Mouse (Mus musculus) frontal cortex, adult (tissue): Measurements from ENCODE around the gene Rad54l.
A peak's percentile ranks its signal among the peaks of the same experiment; 100 is the strongest.

Experiments
- ATAC-seq: cut with Nextera tagmentation; 2 replicates; pipeline ENCODE4 v1.9.2; 2017; ENCODE audit warnings: mild to moderate bottlenecking, moderate library complexity, mixed read lengths; ENCODE audit not compliant: low TSS enrichment

Rad54l gene

DNA sequence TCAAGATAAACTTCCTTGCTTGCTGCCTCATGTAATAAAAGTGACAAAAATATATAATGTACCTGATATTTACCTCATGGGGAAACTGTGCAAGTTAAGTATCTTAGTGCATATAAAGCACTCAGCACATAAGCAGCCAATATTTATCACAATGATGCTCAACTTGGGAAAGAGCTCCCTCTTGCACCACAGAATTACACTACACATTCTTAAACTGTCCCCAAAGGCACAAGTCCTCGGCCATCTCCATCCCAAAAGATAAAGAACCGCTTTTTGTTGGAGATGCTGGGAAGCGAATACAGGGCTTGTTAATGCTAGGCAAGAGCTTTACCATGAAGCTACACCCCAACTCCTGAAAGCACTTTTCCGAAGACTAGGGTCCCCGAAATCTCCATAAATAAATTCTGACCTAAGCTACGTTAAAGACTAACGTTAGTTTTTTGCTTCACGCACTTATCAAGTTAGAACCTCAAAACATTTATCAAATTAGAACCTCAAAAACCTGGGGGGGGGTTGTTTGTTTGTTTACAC, 49.3 kb downstream of the Rad54l start:
- no peak; the same call in 1 of the 2 replicates for ATAC-seq

DNA sequence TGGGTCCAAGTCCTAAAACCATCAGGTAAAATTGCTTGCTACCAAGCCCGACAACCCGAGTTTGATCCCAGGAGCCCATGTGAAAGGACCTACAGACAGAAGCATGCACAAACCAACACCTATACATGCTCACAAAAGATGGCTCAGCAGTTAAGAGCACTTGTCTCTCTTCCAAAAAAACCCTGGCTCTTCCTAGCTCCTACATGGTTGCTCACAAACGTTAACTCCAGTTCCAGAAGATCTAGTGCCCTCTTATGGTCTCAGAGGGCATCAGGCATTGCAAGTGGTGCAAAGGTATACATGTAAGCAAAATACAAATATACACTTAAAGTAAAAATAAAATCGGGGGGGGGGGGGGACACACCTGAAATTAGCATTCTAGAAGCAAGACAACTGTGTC, 50.3 kb downstream of the Rad54l start:
- ATAC-seq: no peak

DNA sequence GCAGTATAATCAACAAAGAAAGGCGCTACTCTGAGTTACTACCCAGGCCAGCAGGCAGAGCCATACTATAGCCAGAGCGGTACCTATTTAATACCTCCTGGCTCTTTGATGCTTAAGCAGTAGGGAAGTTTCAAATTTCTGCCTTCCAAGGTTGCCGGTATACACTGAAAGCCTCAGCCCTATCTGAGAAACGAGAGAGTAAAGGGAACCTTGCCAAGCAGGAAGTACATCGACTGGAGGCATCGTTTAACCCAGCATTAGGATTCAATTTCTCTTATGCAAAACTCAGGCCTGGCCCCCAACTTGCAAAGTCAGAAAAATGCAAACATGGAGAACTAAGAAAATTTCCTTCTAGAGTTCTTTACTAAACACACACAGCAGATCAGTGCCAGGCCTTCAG, 53.4 kb downstream of the Rad54l start:
- no peak for ATAC-seq

DNA sequence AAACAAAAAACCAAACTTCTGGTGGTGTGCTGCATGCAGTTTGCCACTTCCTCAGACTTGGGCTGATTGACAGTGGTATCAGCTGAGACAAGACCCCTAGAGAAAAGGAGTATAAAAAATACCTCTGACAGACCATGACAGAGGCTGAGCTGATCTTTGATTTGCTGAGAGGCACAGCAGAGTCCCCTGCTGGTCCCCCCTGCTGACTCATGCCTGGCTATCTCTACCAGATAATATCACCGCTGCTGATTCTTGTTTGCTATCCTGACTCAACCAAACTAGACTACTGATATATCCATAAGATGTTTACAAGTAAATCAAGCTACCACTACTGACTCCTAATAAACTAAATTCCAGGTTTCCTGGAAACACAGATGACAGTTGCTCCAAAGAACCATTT, 59.6 kb downstream of the Rad54l start:
- no peak for ATAC-seq

DNA sequence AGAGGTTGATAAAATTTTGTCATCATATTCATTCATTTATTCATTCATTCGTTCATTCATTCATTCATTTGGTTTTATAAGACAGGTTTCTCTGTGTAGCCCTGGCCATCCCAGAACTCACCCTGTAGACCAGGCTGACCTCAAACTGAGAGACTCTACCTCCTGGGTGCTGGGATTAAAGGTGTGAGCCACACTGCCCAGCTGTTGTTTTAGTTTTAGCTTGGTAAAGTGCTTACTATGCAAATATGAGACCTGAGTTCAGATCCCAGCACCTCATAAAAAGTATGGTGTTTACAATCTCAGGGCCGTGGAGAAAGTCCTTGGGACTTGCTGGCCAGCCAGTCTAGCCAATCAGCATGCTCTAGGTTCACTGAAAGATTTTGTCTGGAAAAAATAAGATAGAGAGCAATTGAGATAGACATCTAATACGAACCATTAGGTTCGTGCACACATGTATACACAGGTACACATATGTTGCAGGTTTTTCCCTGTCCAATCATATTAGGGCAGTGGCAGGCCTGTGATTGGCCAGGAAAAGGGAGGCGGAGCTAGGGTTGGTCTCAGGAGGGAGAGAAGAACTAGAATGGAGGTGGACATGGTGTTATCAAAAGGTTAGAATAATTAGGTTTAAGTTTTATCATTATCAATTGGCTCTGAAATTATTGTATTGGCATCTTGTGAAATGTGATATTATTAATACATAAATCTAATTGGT, 64.3 kb downstream of the Rad54l start:
- no peak for ATAC-seq

DNA sequence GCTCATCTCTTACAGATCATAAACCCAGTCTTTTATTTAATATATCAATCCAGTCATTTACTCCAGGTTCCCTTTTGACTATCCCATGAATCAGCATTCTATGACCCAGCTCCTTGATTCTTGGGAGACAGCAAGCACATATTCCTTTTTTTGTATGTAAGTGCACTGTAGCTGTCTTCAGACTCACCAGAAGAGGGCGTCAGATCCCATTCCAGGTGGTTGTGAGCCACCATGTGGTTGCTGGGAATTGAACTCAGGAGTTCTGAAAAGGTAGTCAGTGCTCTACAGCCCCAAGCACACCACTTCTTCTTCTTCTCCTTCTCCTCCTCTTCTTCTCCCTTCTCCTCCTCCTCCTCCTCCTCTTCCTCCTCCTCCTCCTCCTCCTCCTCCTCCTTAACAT, 65.9 kb downstream of the Rad54l start:
- no peak for ATAC-seq

DNA sequence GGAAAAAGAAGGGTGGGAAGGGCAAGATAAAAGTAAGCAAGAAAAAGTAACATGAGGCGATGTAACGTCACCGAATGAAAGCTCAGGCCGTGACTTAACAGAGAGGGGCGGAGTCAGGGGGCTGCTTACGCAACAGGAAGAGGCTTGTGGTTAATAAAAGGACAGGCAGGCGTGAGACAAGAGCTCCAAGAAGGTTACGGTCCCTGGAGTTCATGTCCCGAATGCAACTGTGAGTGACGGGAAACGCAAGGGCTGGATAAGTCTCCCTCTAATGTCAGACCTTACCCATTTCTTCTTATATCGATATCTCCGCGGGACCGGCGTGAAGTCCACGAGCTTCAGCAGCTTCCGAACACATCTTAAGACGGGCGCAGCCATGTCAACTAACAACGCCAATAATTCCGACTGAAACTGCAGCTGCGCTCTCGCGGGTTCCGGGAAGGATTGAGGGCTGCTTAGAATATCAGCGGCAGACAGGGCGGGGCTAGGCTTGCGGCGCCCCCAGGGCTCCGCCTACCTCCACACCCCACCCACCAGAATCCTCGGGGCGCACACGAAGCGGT, 70.0 kb downstream of the Rad54l start, which contains the start of gene Nsun4:
Gene Nsun4, minus strand, starts transcription at position 478 of the 563 bp plus-strand sequence.
- peak; percentile 96 for ATAC-seq

DNA sequence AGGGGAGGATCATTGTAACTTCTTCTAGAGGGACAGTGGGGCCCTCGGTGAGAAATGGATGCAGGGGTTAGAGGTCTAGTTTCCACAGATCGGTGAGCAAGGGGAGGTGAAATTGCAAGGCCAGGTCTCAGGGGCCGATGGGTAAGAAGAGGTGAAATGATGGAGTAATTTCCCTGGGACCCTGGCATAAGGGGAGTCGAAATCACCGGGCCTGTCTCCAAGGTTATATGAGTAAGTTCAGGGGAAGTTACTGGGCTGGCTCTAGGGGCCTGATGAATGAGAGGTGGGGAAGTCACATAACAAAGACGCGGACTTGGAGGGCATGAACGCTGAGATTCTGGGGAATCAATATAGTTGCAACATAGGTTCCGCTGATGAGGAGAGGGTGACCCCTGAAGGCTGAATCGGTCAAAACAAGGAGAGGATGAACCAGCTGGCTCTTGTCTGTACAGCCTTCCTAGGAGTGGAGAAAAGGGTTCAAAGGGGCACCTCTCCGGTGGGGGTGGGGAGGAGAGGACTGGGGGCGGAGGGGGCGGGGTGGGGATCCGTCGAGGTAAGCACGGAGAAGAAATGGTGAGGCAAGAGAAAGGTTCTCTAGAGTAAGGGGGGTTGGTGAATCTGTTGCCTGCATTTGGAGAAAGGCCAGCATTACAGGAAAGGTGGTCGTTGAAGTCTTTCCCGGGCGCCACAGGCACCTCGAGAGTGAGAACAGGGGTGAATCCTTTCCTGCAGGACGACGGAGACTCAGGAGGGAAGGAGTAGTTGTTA, 70.8 kb downstream of the Rad54l start:
- peak; percentile 29; the same call in 1 of the 2 replicates for ATAC-seq

DNA sequence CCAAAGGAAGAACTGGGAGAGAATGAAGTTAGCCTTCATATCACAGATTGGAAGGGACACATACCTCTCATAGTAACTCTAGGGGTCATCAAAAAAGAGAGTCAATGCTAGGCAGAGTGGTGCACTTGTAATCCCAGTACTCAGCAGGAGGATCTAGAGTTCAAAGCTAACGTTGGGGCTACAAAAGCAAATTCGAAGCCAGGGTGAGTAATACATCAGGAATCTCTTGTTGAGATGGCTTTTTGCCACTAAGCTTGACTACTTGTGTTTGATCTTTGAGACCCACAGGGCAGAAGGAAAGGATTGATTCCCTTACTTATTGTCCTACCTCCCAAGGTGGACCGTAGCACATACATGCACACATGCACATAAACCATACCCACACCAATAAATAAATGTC, 74.3 kb downstream of the Rad54l start:
- no peak for ATAC-seq

DNA sequence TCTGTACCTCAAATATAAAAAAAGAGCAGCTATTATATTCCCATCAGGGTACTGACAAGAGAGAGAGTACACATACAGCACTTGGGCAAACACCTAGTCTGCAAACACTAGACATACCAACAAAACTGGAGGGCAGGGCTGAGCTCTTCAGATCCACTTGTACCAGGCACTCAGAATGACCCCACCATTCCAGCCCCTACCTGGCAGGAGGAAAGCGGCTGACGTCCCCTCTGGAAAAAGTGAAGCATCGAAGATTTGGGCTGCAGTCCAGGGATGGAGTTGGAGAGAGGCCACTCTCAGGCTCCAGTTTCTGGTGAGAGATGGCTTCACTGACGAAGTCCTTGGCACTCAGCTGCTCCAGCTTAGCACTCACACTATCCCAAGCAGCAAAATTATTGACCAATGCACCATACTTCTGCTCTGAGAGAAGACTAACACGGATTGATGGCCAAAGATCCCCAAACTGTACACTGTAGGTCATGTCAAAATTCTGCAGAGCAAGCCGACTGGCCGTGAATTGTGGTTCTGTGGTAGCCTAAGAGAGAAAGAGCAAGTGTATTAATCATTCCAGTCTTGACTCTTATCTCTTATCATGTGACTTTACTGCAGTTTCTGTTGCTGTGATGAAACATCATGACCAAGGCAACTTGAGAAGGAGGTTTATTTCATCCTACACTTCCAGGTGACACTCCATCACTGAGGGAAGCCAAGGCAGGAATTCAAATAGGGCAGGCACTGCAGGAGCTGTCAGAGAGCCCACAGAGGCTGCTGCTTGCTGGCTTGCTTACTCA, 75.2 kb downstream of the Rad54l start:
- ATAC-seq: no peak

DNA sequence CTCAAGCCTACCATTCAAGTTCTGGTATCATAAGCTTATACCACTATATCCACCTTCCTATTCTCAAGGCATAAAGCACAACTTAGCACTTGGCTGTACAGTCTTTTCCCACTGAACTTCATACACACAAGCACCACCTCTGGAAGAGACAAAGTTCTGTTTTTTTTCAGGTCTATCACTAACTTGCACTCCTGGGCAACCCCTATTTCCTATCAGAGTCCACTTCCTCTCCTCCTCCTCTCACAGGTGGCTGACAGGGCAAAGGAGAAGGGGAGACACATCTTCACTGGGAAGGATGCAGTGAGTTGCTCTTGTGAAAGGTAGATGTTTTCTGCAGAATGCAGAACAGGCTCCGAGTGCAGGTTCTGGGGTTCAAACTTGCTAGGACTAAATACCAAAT, 75.8 kb downstream of the Rad54l start:
- ATAC-seq: no peak

DNA sequence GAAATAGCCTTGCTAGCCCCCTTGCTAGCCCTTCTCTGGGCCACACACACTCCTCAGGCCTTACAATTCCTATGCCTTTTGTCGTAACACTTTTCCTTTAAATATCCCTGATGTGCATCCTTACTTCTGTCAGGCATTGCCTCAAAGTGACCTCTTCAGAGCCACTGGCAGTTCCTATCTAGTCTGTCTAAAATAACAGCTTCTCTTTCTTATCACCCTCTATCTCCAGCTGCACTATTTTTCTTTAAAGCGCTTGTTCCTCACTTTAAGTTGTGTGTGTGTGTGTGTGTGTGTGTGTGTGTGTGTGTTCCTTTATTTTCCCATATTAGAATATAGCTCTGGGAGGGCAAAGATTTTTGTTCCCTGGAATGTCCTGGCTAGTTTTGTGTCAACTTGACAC, 76.9 kb downstream of the Rad54l start:
- no peak for ATAC-seq
